Mouse (Mus musculus) 3T3-L1 (cell line): Measurements from ENCODE around the gene Map9.
"Not testable (repeated sequence)": the region's sequence is repeated elsewhere in the genome, so short reads cannot be mapped to it uniquely, and the experiment has no call there.

Experiments
- DNase-seq: peaks from one replicate; pipeline ENCODE4 v3.0.0-alpha.2; 2015; ENCODE audit warnings: low read depth, low spot score

Gene Map9

GRCm38 (mm10) chr3:82407432-82407831 is 49.6 kb downstream of the Map9 start:
- DNase-seq: peak; percentile 9

- peak; percentile 71 for DNase-seq
Measured at GRCm38 (mm10) chr3:82412397-82412796, 54.6 kb downstream of the Map9 start.

GRCm38 (mm10) chr3:82417958-82418357 is 60.1 kb downstream of the Map9 start:
- DNase-seq: no peak

- DNase-seq: no peak
Measured at GRCm38 (mm10) chr3:82435351-82435750, 77.5 kb downstream of the Map9 start.

GRCm38 (mm10) chr3:82440976-82441375 is 83.1 kb downstream of the Map9 start:
- no peak for DNase-seq

GRCm38 (mm10) chr3:82441601-82442000 is 83.8 kb downstream of the Map9 start:
- DNase-seq: not testable (repeated sequence)
